Mouse (Mus musculus) kidney, postnatal 4 days (tissue): ENCODE results near the gene Rab7b.

Source experiments
- DNase-seq, 2 experiments: peaks; one replicate each; pipeline ENCODE4 v3.0.0; 2021; ENCODE audit warnings: mixed read lengths in 2 of 2

Rab7b gene

GRCm38 (mm10) chr1:131688475-131688874 lies at the start of gene Rab7b:
Gene Rab7b, plus strand, starts transcription at chr1:131688695.
- peak; percentile 54 to 59 for DNase-seq

GRCm38 (mm10) chr1:131640062-131640461 lies 48.4 kb upstream of the Rab7b start:
- DNase-seq, result no peak

- no peak for DNase-seq
Observed at GRCm38 (mm10) chr1:131641565-131641964, 46.9 kb upstream of the Rab7b start.

GRCm38 (mm10) chr1:131642251-131642650 lies 46.2 kb upstream of the Rab7b start:
- DNase-seq, result no peak

- DNase-seq, result no peak
Observed at GRCm38 (mm10) chr1:131652670-131653443, 35.6 kb upstream of the Rab7b start.

GRCm38 (mm10) chr1:131655601-131656000 lies 32.9 kb upstream of the Rab7b start:
- no peak for DNase-seq

- peak; percentile 95 to 96 for DNase-seq
Observed at GRCm38 (mm10) chr1:131657945-131658354, 30.5 kb upstream of the Rab7b start.

- no peak for DNase-seq
Observed at GRCm38 (mm10) chr1:131659512-131660085, 28.9 kb upstream of the Rab7b start.

- DNase-seq, result no peak
Observed at GRCm38 (mm10) chr1:131660266-131660665, 28.2 kb upstream of the Rab7b start.

- DNase-seq, result no peak
Observed at GRCm38 (mm10) chr1:131660716-131661472, 27.6 kb upstream of the Rab7b start.

- DNase-seq, result no peak
Observed at GRCm38 (mm10) chr1:131661749-131662148, 26.7 kb upstream of the Rab7b start.

- no peak for DNase-seq
Observed at GRCm38 (mm10) chr1:131663286-131663995, 25.1 kb upstream of the Rab7b start.

- no peak for DNase-seq
Observed at GRCm38 (mm10) chr1:131664136-131664535, 24.4 kb upstream of the Rab7b start.

GRCm38 (mm10) chr1:131665886-131666285 lies 22.6 kb upstream of the Rab7b start:
- no peak for DNase-seq

GRCm38 (mm10) chr1:131671113-131671512 lies 17.4 kb upstream of the Rab7b start:
- no peak for DNase-seq

GRCm38 (mm10) chr1:131672361-131672760 lies 16.1 kb upstream of the Rab7b start:
- DNase-seq, result no peak

GRCm38 (mm10) chr1:131679644-131680043 lies 8.9 kb upstream of the Rab7b start:
- no peak for DNase-seq

- no peak for DNase-seq
Observed at GRCm38 (mm10) chr1:131687739-131688138, 756 bp upstream of the Rab7b start.

GRCm38 (mm10) chr1:131689016-131689415 lies 521 bp downstream of the Rab7b start:
- no peak for DNase-seq

GRCm38 (mm10) chr1:131689899-131690298 lies 1.4 kb downstream of the Rab7b start:
- DNase-seq, result no peak

- peak; percentile 50 to 73 for DNase-seq
Observed at GRCm38 (mm10) chr1:131690435-131690834, 1.9 kb downstream of the Rab7b start.

- no peak for DNase-seq
Observed at GRCm38 (mm10) chr1:131691356-131691755, 2.9 kb downstream of the Rab7b start.

- no peak for DNase-seq
Observed at GRCm38 (mm10) chr1:131695308-131695707, 6.8 kb downstream of the Rab7b start.
